Mouse (Mus musculus) large intestine, adult 2 months (tissue): Measurements from ENCODE around the gene Phgr1. TPM values are rescaled to one million over a fixed set of nuclear protein-coding genes. Genes with fewer than 3 reads are reported as not detected.

ENCODE experiments used
- DNase-seq: peaks from one replicate; pipeline ENCODE4 v3.0.0-alpha.2; 2012; ENCODE audit warnings: low read depth, low spot score
- WGBS: fragments of 180-500 bp; shearing (Covaris S2); methylation state at CpG from one replicate; pipeline ENCODE4 v1.1.7; 2018; 5-methylcytosine and 5-hydroxymethylcytosine counted together
- polyA plus RNA-seq: library from polyadenylated mRNA; depleted of rRNA; stranded (reverse); fragments of >200 nt; gene quantifications from 2 replicates; pipeline ENCODE4 v1.2.3, GENCODE M21; 2012; rRNA removed

Phgr1 gene
- polyA plus RNA-seq: 2,336 and 2,390 TPM in 2 replicates

- WGBS: 50% methylated on average over 6 of the region's 6 CpGs
- peak; percentile 95 for DNase-seq
These were observed at the start of gene Phgr1 for GRCm38 (mm10) chr2:118772158-118772874. Gene Phgr1, plus strand, starts transcription at chr2:118772769.

DNA sequence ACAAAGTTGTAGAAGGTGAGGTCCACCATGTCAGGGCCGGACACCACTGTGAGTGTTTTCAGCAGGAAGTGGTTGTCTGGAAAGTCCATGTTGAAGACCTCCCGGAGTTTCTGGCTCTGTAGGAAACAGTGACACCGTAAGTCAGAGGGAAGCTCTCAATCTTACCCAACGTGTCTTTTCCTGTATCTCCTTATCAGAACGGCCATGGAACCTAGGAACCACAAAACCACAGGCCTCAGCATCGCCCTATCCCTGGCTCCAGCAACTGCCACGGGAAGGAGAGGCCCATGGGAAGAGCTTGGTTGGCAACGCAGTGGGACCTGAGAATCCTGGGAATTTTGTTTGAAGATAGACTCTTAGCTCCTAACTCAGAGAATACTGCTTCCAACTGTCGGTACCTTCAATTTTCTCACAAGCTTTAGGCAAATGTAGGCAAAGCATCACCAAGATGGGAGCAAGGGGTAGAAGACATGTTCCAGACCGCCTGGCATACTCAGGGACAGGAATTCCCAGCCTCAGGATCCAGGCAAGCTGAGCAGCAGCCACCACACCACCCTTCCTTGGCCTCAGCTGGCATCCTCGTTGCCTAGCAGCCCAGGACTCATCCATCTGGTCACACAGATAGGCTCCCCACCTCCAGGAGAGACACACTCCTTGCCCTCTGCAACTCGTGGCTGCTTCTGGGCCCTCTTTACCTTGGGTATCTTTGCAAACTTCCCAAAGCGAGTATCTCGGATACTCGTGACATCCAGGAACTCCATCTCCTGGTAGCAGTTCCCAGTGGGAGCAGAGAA, 48.7 kb upstream of the Phgr1 start:
- 84% methylated on average over 15 of the region's 15 CpGs for WGBS
- DNase-seq: no peak

- DNase-seq: no peak
- 53% methylated on average over 4 of the region's 4 CpGs for WGBS
These were observed 47.1 kb upstream of the Phgr1 start for GRCm38 (mm10) chr2:118725511-118725910.

DNA sequence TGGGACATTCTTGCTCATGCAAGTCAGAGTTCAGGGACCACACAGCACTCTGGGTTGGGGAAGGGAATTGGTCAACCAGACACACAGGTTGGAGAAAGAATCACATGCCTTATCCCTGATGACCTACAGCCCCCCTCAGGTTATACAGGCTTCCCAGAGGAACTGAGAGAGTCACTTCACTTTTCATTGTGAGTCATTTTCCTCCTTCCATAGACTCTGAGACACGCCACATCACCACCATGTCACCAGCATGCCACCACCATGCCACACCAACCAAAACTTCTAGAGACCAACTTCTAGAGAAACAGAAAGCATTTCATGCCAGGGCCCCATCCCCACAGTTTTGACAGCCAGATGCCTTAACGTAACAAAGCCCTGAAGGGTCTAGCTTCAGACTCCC, 45.7 kb upstream of the Phgr1 start:
- WGBS: 93% methylated on average over 2 of the region's 2 CpGs

DNA sequence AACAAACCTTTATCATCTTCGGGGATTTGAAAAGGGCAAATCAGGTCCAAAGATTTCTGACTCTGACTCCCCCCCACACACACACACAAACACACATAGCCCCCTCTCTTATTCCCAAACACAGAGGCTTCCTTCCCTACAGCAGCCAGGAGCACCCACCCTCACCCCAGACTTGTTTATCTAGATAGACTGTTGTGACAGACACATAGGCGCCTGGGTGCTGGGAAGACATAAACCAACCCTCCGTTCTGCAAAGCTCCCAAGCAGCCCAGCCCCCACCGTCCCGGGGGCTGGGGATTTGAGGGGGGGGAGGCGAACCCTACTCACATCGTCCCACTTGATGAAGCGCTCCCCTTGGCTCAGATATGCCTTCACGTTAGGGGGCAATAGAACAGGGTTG, 44.7 kb upstream of the Phgr1 start:
- WGBS: 38% methylated on average over 9 of the region's 9 CpGs
- no peak for DNase-seq

More for the DNA sequence above, 45.7 kb upstream of the Phgr1 start:
- no peak for DNase-seq

- WGBS: 46% methylated on average over 7 of the region's 7 CpGs
- no peak for DNase-seq
These were observed 44.2 kb upstream of the Phgr1 start, which contains the start of gene Plcb2 for GRCm38 (mm10) chr2:118728337-118728736. Gene Plcb2, minus strand, starts transcription at chr2:118728438.

DNA sequence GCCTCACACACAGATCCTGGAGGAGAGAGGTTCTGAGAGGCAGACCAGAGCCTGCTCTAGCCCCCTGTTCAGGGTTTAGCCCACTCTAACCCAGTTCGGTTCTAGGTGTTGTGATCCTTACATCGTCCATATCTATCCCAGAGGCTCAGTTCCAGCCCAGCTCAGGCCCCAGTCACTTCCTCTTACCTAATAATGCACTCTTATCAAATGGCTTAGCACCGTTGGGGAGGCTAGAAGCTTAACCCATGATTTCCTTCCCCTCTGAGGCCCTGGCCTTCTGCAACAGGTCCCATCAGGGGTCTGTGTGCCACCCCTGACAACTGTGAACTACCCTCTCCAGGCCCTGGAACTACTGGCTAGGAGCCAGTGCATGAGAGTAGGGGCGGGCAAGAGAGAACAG, 43.4 kb upstream of the Phgr1 start:
- DNase-seq: no peak
- 57% methylated on average over 4 of the region's 4 CpGs for WGBS

- no peak for DNase-seq
- 27% methylated on average over 8 of the region's 8 CpGs for WGBS
These were observed 42.5 kb upstream of the Phgr1 start for GRCm38 (mm10) chr2:118729816-118730621.

GRCm38 (mm10) chr2:118730622-118730915, 42.0 kb upstream of the Phgr1 start:
- 7% methylated on average over 3 of the region's 3 CpGs for WGBS
- no peak for DNase-seq

GRCm38 (mm10) chr2:118731981-118732380, 40.6 kb upstream of the Phgr1 start:
- 80% methylated on average over 5 of the region's 5 CpGs for WGBS
- DNase-seq: no peak

GRCm38 (mm10) chr2:118733341-118733740, 39.2 kb upstream of the Phgr1 start:
- no peak for DNase-seq
- whole genome bisulfite sequencing: 59% methylated on average over 5 of the region's 5 CpGs

GRCm38 (mm10) chr2:118740341-118740740, 32.2 kb upstream of the Phgr1 start:
- DNase-seq: no peak

DNA sequence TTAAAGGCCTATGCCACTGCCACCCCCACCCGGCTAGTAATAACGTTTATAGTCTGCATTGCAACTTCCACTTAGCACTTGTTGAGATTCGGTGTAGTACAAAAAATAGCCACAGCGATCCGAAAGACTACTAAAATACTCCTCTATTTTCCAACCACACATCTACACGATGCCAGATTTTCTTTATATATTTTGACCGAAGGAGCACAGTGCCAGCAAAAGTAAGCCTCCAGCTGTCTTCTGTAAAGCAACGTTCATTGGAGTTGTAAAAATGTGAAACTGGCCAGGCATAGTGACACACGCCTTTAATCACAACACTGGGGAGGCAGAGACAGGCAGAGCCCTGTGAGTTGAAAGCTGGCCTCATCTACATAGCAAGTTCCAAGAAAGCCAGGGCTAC, 31.4 kb upstream of the Phgr1 start:
- no peak for DNase-seq
- 35% methylated on average over 9 of the region's 9 CpGs for WGBS

More at GRCm38 (mm10) chr2:118740341-118740740, 32.2 kb upstream of the Phgr1 start:
- WGBS: 66% methylated on average over 3 of the region's 3 CpGs

GRCm38 (mm10) chr2:118743261-118743943, 29.2 kb upstream of the Phgr1 start:
- DNase-seq: no peak

GRCm38 (mm10) chr2:118744621-118745020, 27.9 kb upstream of the Phgr1 start:
- no peak for DNase-seq
- 36% methylated on average over 7 of the region's 7 CpGs for WGBS

More at GRCm38 (mm10) chr2:118743261-118743943, 29.2 kb upstream of the Phgr1 start:
- 24% methylated on average over 8 of the region's 8 CpGs for WGBS

- DNase-seq: no peak
- WGBS: 2% methylated on average over 57 of the region's 57 CpGs
These were observed 27.2 kb upstream of the Phgr1 start, which contains the start of gene Inafm2 for GRCm38 (mm10) chr2:118745232-118745884. Gene Inafm2, plus strand, starts transcription at chr2:118745758.

DNA sequence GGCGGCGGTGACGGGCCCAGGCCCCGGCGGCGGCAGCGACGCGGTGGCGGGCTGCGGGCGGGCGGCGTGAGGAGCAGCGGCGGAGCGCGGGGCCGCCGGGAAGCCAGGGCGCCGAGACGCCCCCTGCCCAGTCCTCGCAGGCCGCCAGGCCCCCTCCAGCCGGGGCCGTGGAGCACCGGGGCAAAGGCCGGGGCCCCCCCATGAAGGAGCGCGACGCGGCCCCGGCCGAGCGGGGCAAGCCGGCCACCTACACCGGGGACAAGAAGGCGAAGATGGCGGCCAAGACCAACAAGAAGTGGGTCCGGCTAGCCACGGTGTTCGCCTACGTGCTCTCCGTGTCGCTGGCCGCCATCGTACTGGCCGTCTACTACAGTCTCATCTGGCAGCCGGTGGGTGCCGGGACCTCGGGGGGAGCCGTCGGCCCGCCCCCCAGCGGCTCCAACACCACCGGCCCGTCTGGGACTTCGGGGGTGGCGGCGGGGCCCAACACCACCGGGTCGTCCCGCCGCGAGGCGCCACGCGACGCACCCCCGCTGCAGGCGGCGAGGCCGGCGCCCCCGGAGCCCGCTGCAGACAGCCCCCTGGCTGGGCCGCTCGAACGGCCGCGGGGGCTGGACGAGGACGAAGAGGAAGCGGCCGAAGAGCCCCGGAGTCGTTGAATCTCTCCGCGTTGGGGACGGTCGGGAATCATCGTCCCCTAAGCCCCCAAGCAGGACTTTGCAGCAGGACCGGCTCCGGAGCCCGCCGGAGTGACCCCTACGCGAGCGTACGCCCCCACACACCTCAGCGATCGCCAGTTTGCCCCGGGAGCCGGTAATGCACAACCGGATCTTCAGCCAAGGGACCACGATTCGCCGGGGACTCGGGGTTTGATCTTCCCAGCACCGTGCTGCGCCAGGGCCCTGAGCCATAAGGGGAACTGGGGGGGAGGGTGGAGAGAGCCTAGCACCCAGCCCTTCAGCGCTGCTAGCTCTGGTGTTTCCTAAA, 26.4 kb upstream of the Phgr1 start:
- DNase-seq: no peak
- 2% methylated on average over 111 of the region's 113 CpGs for WGBS
